Mouse (Mus musculus): ENCODE results near the gene Rbm4b.

DNA sequence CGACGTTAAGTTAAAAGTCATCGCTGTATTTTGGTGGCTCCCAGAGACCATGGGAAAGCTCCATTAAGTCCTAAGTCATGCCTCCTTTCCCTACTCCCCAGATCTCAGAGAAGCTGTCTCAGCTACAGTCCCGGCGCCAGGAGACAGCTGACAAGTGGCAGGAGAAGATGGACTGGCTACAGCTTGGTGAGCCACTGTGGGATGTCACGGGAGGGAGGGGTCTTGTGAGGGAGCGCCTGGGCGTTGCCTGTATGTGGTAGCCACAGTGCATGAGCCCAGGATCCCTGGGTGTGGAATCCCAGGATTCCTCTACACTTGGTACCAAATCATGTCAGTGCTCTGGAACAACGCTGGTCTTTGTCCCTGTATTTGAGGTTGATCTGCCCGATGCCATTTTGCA, 7.8 kb upstream of the Rbm4b start:
- TF ChIP-seq CTCF (conservative IDR thresholded peaks at IDR 0.05; ENCODE audit: low read length) (no peak), NANOG (IDR thresholded peaks at IDR 0.05; ENCODE audit: borderline replicate concordance, low read length) (no peak)
